Mouse (Mus musculus): ENCODE measurements around the gene 2310011J03Rik. TPM values are rescaled to one million over a fixed set of nuclear protein-coding genes. Genes with fewer than 3 reads are reported as not detected.

The 2310011J03Rik gene
- polyA plus RNA-seq, 1 experiment from 2014 or later, result 45.0 TPM

DNA sequence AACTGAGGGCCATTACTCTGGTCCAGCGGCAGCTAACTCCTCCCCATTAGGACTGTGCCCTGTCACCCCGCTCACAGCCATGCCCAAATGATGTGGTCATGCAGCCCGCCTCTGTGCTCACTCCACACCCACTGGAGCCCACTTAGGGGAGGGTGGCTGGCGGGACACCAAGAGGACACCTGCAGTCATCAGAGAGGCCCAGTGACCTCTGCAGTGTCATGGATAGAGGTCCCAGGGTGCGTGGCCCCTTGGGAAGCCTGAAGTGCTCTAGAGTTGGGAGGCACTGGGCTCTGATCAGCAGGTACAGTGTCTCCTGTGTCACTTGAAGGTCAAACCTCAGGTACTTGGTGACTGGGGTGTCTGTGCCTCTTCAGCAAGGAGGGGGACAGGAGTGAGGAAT is 23.5 kb downstream of the 2310011J03Rik start:
- Histone ChIP-seq H3K4me3 (ENCODE audit: low read depth, low read length) (no peak overlapping the region), H3K27ac (replicated peaks; ENCODE audit: low read depth, low read length) (no peak overlapping the region), H3K4me1 (ENCODE audit: control insufficient read depth, insufficient read depth, low read length) (peaks cover 29% of the 10 kb centered on the region), H3K4me2 (ENCODE audit: low read depth, severe bottlenecking) (no peak overlapping the region; the same call in 1 of the 2 replicates), H3K36me3 (ENCODE audit: control insufficient read depth, insufficient read depth, low read length) (peaks cover 14% of the 10 kb centered on the region; the same call in 1 of the 2 replicates), H3K9me3 (ENCODE audit: control insufficient read depth, low read length) (no peaks in the 10 kb centered on the region), H3K27me3 (ENCODE audit: control insufficient read depth, insufficient read depth, low read length) (peaks cover 39% of the 10 kb centered on the region), H3K9ac (ENCODE audit: low read length) (0 out of 2 replicates have a peak overlapping the region, but pooled peaks have one; percentile 22)
- no peak for DNase-seq (ENCODE audit: low spot score)
- WGBS, result 80% methylated on average over 5 of the region's 5 CpGs
- no peak for ATAC-seq (ENCODE audit: insufficient number of reproducible peaks, low FRiP score, low TSS enrichment, low read depth)

- WGBS, result 1% methylated on average over 26 of the region's 26 CpGs
- H3K36me3 ChIP-seq (ENCODE audit: control insufficient read depth, insufficient read depth, low read length), result peaks cover 14% of the 10 kb centered on the region; the same call in 1 of the 2 replicates
- H3K4me3 ChIP-seq (ENCODE audit: low read depth, low read length), result peak within 1 kb of the TSS; percentile 34
- H3K4me2 ChIP-seq (ENCODE audit: low read depth, severe bottlenecking), result peak within 1 kb of the TSS; percentile 73
- ATAC-seq (ENCODE audit: insufficient number of reproducible peaks, low FRiP score, low TSS enrichment, low read depth) (no peak), DNase-seq (ENCODE audit: low spot score) (peak; percentile 73)
- no peaks in the 10 kb centered on the region for H3K9me3 ChIP-seq (ENCODE audit: control insufficient read depth, low read length)
- peak within 1 kb of the TSS; percentile 36; the same call in 1 of the 2 replicates for H3K27ac ChIP-seq (replicated peaks; ENCODE audit: low read depth, low read length)
- peaks cover 29% of the 10 kb centered on the region for H3K4me1 ChIP-seq (ENCODE audit: control insufficient read depth, insufficient read depth, low read length)
- peak within 1 kb of the TSS; percentile 43; the same call in 1 of the 2 replicates for H3K9ac ChIP-seq (ENCODE audit: low read length)
- H3K27me3 ChIP-seq (ENCODE audit: control insufficient read depth, insufficient read depth, low read length), result peaks cover 30% of the 10 kb centered on the region
These were observed 24.5 kb downstream of the 2310011J03Rik start, which contains the start of gene Apc2 for GRCm38 (mm10) chr10:80295618-80296425. Apc2 (plus strand) TSS chr10:80295977.

GRCm38 (mm10) chr10:80294788-80295303 is 25.5 kb downstream of the 2310011J03Rik start:
- H3K4me2 ChIP-seq (ENCODE audit: low read depth, severe bottlenecking), result peak overlapping the region; percentile 2; the same call in 1 of the 2 replicates
- WGBS, result 44% methylated on average over 7 of the region's 7 CpGs
- no peak overlapping the region; the same call in 1 of the 2 replicates for H3K4me3 ChIP-seq (ENCODE audit: low read depth, low read length)
- H3K9me3 ChIP-seq (ENCODE audit: control insufficient read depth, low read length), result no peaks in the 10 kb centered on the region
- DNase-seq (ENCODE audit: low spot score) (no peak), ATAC-seq (ENCODE audit: insufficient number of reproducible peaks, low FRiP score, low TSS enrichment, low read depth) (no peak)
- H3K4me1 ChIP-seq (ENCODE audit: control insufficient read depth, insufficient read depth, low read length), result peaks cover 29% of the 10 kb centered on the region
- no peak overlapping the region for H3K9ac ChIP-seq (ENCODE audit: low read length)
- H3K27ac ChIP-seq (replicated peaks; ENCODE audit: low read depth, low read length), result no peak overlapping the region
- peaks cover 14% of the 10 kb centered on the region; the same call in 1 of the 2 replicates for H3K36me3 ChIP-seq (ENCODE audit: control insufficient read depth, insufficient read depth, low read length)
- peaks cover 20% of the 10 kb centered on the region for H3K27me3 ChIP-seq (ENCODE audit: control insufficient read depth, insufficient read depth, low read length)

DNA sequence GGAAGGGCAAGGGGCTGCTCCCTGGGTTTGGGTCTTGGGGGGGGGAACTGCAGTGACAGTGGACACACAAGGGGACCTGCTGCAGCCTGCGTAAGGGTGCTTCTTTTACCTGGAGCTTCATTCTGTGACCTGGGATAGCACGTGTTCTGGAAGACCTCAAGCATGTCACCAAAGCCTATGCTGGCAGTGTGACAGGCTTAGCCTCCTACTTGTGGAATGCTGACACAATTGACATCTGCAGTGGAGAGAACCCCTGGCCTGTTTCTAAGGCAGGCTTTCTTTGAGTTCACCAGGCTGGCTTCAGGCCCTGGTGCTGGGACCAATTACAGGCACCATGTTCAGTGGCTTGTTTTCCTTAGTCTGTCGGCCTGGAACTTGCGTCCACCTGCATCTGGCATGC is 26.0 kb downstream of the 2310011J03Rik start:
- Histone ChIP-seq H3K9me3 (ENCODE audit: control insufficient read depth, low read length) (no peaks in the 10 kb centered on the region), H3K4me1 (ENCODE audit: control insufficient read depth, insufficient read depth, low read length) (peaks cover 29% of the 10 kb centered on the region), H3K27me3 (ENCODE audit: control insufficient read depth, insufficient read depth, low read length) (peaks cover 14% of the 10 kb centered on the region), H3K4me3 (ENCODE audit: low read depth, low read length) (no peak overlapping the region), H3K36me3 (ENCODE audit: control insufficient read depth, insufficient read depth, low read length) (peaks cover 14% of the 10 kb centered on the region; the same call in 1 of the 2 replicates), H3K9ac (ENCODE audit: low read length) (no peak overlapping the region), H3K27ac (replicated peaks; ENCODE audit: low read depth, low read length) (no peak overlapping the region), H3K4me2 (ENCODE audit: low read depth, severe bottlenecking) (no peak overlapping the region)
- no peak for DNase-seq (ENCODE audit: low spot score)
- ATAC-seq (ENCODE audit: insufficient number of reproducible peaks, low FRiP score, low TSS enrichment, low read depth), result no peak
- 71% methylated on average over 4 of the region's 4 CpGs for WGBS

DNA sequence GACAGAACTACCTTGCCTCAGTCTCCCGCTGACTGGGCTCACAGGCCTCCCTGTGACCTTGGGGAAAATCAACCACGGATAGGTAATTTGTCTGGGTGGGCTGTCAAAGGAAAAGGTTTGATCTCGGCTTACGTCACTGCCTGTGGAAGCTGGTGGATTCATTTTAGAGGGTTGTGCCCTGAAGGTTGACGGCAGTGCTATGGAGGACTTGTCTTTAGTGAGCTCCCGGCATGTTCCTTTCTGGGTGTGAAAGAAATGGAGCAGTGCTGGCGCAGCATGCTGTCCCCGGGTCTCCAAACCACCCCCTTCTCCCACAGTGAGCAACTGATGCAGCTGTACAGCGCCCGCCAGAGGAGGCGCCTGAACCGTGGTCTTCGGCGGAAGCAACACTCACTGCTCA is 27.0 kb downstream of the 2310011J03Rik start:
- Histone ChIP-seq H3K4me2 (ENCODE audit: low read depth, severe bottlenecking) (peak overlapping the region; percentile 99), H3K27ac (replicated peaks; ENCODE audit: low read depth, low read length) (peak overlapping the region; percentile 94), H3K27me3 (ENCODE audit: control insufficient read depth, insufficient read depth, low read length) (peaks cover 6% of the 10 kb centered on the region), H3K36me3 (ENCODE audit: control insufficient read depth, insufficient read depth, low read length) (peaks cover 16% of the 10 kb centered on the region; the same call in 1 of the 2 replicates), H3K9me3 (ENCODE audit: control insufficient read depth, low read length) (no peaks in the 10 kb centered on the region), H3K4me1 (ENCODE audit: control insufficient read depth, insufficient read depth, low read length) (peaks cover 29% of the 10 kb centered on the region), H3K9ac (ENCODE audit: low read length) (peak overlapping the region; percentile 99), H3K4me3 (ENCODE audit: low read depth, low read length) (peak overlapping the region; percentile 98)
- no peak for ATAC-seq (ENCODE audit: insufficient number of reproducible peaks, low FRiP score, low TSS enrichment, low read depth)
- DNase-seq (ENCODE audit: low spot score), result no peak
- WGBS, result 29% methylated on average over 14 of the region's 14 CpGs

DNA sequence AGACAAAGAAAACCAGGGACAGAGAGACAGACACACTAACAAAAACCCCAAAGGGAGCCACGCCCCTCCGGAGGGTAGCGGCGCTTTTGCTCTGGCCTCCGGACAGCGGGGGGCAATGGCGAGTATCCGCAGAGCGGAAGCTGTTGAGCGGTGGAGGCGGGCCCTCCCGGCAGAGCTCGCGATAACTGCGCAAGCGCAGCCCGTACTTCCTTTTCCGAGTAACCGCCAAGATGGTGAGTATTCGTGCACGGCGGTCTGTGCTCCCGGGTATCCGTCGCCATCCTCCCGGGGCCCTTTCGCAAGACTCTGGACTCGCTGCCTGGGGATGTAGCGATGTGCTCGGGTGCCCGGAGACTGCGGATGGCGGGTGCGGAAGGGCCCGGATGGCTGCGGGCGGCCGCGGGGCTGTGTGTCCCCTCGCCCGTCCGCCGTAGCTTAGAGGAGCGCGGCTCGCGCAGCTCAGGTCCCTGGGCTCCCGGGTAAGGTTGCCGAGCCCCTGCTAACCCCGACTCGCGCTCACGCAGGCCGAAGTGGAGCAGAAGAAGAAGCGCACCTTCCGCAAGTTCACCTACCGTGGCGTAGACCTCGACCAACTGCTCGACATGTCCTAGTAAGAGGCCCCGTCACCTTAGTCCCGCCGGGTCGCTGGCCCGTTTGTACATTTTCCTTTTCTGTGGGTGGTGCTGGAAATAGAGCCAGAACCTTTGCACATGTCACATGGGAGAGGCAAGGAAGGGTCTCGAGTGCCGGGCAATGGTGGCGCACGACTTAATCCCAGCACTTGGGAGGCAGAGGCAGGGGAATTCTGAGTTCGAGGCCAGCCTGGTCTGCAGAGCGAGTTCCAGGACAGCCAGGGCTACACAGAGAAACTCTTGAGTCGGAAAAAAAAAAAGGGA is 27.8 kb downstream of the 2310011J03Rik start, which contains the start of gene Rps15:
TSS of gene Rps15 (plus strand) at position 203 of the 896 bp plus-strand sequence.
- WGBS, result under 1% methylated on average over 69 of the region's 72 CpGs
- Histone ChIP-seq H3K4me1 (ENCODE audit: control insufficient read depth, insufficient read depth, low read length) (peaks cover 29% of the 10 kb centered on the region), H3K4me3 (ENCODE audit: low read depth, low read length) (peak within 1 kb of the TSS; percentile 98), H3K9ac (ENCODE audit: low read length) (peak within 1 kb of the TSS; percentile 99), H3K4me2 (ENCODE audit: low read depth, severe bottlenecking) (peak within 1 kb of the TSS; percentile 99), H3K9me3 (ENCODE audit: control insufficient read depth, low read length) (no peaks in the 10 kb centered on the region), H3K27ac (replicated peaks; ENCODE audit: low read depth, low read length) (peak within 1 kb of the TSS; percentile 94), H3K27me3 (ENCODE audit: control insufficient read depth, insufficient read depth, low read length) (no peaks in the 10 kb centered on the region; the same call in 1 of the 2 replicates), H3K36me3 (ENCODE audit: control insufficient read depth, insufficient read depth, low read length) (peaks cover 16% of the 10 kb centered on the region; the same call in 1 of the 2 replicates)
- DNase-seq (ENCODE audit: low spot score), result peak; percentile 96
- peak; percentile 73 for ATAC-seq (ENCODE audit: insufficient number of reproducible peaks, low FRiP score, low TSS enrichment, low read depth)

DNA sequence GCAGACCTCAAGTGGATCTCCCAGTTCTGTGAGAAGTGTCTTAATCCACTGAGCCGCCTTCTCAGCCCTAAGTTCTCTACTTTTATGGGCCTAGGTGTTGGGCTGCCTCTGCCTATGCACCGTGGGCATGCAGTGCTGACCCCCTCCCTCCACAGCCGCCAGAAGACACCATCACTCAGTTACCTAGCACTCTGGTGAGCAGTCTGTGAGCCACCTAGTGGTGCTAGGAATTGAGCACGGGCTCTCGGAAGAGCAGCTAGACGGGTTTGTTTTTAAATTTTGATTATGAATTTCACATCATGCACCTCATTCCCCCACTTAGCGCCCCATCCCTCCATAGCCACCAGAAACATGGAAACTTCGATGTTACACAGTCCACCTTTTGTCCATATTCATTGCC is 31.7 kb downstream of the 2310011J03Rik start:
- Histone ChIP-seq H3K9me3 (ENCODE audit: control insufficient read depth, low read length) (no peaks in the 10 kb centered on the region), H3K4me3 (ENCODE audit: low read depth, low read length) (no peak overlapping the region), H3K4me1 (ENCODE audit: control insufficient read depth, insufficient read depth, low read length) (peaks cover 11% of the 10 kb centered on the region), H3K4me2 (ENCODE audit: low read depth, severe bottlenecking) (no peak overlapping the region), H3K36me3 (ENCODE audit: control insufficient read depth, insufficient read depth, low read length) (peaks cover 23% of the 10 kb centered on the region), H3K27me3 (ENCODE audit: control insufficient read depth, insufficient read depth, low read length) (no peaks in the 10 kb centered on the region), H3K9ac (ENCODE audit: low read length) (no peak overlapping the region; the same call in 1 of the 2 replicates), H3K27ac (replicated peaks; ENCODE audit: low read depth, low read length) (no peak overlapping the region)
- WGBS, result 70% methylated on average over 8 of the region's 8 CpGs
- DNase-seq (ENCODE audit: low spot score) (no peak), ATAC-seq (ENCODE audit: insufficient number of reproducible peaks, low FRiP score, low TSS enrichment, low read depth) (no peak)

DNA sequence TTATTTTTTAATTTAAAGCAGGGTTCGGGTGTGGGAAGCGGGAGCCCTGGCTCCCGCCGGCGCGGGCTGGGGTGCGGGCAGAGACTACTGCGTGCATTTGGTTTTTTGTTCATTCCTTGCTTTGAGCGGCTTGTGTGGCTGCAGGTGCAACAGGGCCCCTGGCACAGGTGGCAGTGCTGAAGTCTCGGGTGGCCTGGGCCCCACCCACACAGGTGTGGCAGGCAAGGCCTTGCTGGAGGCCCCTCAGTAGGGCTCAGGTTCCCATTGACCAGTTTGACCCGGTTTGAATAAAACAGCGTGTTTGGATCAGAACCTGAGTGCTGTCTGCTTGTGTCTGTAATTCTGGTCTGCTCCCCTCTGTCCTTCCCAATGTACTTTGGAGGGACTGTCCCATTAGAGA is 32.2 kb downstream of the 2310011J03Rik start:
- Histone ChIP-seq H3K9ac (ENCODE audit: low read length) (no peak overlapping the region), H3K4me1 (ENCODE audit: control insufficient read depth, insufficient read depth, low read length) (peaks cover 6% of the 10 kb centered on the region), H3K27me3 (ENCODE audit: control insufficient read depth, insufficient read depth, low read length) (no peaks in the 10 kb centered on the region), H3K36me3 (ENCODE audit: control insufficient read depth, insufficient read depth, low read length) (peaks cover 23% of the 10 kb centered on the region), H3K9me3 (ENCODE audit: control insufficient read depth, low read length) (no peaks in the 10 kb centered on the region), H3K27ac (replicated peaks; ENCODE audit: low read depth, low read length) (no peak overlapping the region), H3K4me3 (ENCODE audit: low read depth, low read length) (no peak overlapping the region), H3K4me2 (ENCODE audit: low read depth, severe bottlenecking) (no peak overlapping the region)
- ATAC-seq (ENCODE audit: insufficient number of reproducible peaks, low FRiP score, low TSS enrichment, low read depth) (no peak), DNase-seq (ENCODE audit: low spot score) (no peak)
- WGBS, result 96% methylated on average over 12 of the region's 12 CpGs
